Mouse (Mus musculus) cerebellum, postnatal 25 days (tissue): ENCODE results near the gene Hap1.
"Not testable (repeated sequence)": the region's sequence is repeated elsewhere in the genome, so short reads cannot be mapped to it uniquely, and the experiment has no call there.

ENCODE experiments used
- DNase-seq, 2 experiments: peaks; one replicate each; pipeline ENCODE4 v3.0.0; 2021; ENCODE audit warnings: mixed read lengths in 2 of 2

Hap1 gene

DNA sequence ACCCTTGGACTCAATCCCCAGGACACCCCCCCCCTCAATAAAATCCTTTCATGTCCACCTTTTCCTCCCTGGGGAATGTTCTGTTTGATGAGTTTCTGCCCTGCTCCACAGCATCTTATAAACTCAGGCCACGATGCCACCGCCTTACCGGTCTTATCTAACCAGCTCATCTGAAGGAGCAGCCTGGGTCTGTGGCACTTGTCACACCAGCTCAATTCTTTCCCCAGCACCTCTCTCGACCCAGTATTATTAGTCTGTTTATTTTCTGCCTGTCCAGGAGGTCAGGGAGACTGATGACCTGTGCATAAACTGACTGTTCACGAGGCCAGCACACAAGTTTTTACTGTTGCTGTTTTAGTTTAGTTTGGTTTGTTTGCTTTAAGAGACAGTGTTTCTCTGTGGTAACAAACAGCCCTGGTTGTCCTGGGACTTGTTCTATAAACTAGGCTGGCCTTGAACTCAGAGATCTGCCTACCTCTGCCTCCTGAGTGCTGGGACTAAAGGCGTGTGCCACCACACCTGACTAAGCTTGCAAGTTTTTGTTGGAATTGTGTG is 38.0 kb downstream of the Hap1 start:
- DNase-seq, result no peak

DNA sequence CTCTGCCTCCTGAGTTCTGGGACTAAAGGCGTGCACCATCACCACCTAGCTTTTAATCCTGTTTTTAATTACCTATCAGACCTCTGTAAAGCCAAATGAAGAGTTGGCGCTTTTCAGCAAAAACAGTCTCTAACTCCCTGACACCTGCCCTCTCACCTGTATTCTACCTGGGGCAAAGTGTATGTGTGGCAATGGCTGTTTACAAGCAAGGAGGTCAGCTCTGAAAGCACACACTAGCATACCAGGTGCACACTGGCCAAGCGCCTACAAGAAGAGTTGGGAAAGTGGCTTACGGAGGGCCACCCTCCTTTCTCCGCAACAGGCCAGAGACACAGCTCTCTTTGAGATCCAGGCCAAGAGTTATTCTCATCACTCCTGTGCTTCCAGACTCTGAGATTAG is 40.5 kb downstream of the Hap1 start:
- no peak for DNase-seq

DNA sequence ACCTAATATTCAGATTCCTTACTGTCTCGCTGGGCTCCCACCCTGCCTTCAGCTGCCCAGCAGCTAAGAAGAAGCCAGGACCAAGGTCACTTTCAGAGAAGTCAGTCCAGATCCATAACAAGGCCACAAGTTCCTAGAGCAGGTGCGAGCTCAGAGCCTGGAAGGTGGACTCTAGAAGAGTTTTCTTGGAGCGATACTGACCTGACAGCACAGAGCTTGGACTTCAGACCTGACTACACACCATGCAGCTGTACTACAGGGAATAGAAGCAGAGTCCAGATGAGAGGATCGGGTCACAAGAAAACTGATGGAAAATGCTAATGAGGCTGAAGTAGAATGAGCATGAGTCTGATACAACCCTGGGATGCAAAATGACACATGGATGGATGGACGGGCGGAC is 42.5 kb downstream of the Hap1 start:
- DNase-seq, result no peak

DNA sequence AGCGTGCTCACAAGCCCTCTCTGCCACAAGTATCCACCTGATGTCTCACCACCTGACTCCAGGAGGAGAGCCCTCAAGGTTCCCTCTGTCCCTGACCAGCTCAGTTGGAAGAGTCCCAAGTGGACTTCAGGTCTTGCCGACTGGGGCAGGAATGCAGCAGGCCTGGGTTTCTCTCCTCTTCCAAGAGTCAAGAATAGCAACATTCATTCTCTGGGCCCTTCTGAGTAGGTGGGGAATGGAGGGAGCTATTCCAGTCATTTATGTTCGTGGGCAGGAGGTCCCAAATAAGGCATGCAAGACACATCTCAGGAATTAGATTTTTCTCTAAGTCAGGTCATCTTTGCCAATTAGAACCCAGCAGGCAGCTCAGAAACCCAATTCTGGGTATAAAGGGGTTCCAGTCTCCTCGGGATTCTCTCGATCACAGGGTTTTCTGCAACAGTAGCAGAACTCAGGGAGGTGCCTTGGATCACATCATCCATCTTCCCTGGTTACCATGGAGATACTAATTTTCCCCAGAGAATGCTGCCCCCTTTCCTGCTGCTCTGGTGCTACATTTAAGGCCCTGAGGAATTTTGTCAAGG is 43.7 kb downstream of the Hap1 start:
- DNase-seq, result peak in 1 of 2 experiments; percentile 28

DNA sequence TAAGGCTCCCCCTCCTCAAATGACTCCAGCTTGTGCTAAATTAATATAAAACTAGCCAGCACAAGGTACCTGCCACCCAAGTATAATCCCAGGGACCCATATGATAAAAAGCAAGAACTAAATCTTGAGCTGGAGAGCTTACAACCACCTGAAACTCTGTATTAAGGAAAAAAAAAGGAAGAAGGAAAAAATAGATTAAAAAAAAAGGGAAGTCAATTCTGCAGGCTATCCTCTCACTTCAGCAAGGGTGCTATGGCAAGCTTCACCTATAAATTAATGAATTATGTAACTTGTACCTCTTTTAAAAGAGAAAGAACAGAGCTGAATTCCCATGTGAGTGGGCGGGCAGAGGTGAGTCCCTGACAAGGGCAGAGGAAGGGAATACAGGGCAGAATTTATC is 44.3 kb downstream of the Hap1 start:
- DNase-seq, result no peak

DNA sequence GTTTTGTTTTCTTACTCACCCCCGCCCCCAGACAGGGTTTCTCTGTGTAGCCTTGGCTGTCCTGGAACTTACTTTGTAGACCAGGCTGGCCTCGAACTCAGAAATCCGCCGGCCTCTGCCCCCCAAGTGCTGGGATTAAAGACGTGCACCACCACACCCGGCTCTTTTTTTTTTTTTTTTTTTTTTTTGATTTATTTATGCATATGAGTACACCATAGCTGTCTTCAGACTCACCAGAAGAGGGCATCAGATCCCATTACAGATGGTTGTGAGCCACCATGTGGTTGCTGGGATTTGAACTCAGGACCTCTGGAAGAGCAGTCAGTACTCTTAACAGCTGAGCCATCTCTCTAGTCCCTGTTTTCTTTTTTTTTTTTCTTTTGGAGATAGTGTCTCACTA is 47.3 kb downstream of the Hap1 start:
- not testable (repeated sequence) for DNase-seq

DNA sequence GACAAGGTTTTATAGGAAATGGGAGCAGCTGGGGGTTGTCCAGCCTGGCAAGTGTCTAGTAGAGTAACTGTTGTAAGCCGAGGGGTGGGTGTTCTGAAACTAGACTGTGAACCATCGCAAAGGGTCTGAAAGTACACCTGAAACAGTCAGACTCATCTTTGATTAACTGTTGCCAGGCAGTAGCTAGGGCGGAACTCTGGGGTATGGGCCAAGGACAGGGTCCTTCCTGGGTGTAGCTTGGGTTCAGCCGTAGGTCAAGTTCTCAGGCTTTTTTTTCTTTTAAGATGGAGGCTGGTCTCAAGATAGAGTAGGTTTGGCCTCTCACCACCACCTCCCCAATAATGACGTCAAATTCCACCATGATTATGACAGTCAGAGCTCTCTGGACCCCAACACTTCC is 48.0 kb downstream of the Hap1 start:
- no peak for DNase-seq

DNA sequence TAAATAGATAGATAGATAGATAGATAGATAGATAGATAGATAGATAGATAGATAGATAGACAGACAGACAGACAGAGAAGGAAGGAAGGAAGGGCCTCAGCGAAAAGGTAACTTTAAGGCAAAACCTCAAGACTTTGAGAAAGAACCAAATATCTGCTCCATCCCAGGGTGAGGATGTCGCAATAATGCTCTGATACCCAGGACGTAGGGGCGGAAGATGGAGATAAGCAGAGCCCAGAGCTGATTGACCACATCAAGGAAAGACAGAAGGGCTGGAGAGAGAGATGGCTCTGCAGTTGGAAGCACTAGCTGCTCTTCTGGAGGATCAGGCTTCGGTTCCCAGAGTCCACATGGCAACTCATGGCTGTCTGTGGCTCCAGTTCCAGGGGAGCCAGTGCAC is 54.6 kb downstream of the Hap1 start:
- no peak for DNase-seq

DNA sequence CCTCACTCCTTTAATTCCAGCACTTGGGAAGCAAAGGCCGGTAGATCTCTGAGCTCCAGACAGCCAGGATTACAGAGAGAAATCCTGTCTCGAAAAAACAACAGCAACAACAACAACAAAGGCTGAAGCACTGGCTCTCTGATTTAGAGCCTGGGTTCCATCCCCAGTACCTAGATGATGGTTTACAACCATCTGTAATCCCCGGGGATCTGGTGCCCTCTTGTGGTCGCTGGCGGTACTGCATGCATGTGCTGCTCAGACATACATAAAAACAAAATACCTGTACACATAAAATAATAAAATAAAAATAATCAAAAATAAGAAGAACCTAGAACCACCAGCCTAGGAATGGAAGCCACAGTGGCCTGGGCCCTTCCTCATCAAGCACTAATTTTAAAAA is 55.6 kb downstream of the Hap1 start:
- DNase-seq, result peak; percentile 73 to 86

DNA sequence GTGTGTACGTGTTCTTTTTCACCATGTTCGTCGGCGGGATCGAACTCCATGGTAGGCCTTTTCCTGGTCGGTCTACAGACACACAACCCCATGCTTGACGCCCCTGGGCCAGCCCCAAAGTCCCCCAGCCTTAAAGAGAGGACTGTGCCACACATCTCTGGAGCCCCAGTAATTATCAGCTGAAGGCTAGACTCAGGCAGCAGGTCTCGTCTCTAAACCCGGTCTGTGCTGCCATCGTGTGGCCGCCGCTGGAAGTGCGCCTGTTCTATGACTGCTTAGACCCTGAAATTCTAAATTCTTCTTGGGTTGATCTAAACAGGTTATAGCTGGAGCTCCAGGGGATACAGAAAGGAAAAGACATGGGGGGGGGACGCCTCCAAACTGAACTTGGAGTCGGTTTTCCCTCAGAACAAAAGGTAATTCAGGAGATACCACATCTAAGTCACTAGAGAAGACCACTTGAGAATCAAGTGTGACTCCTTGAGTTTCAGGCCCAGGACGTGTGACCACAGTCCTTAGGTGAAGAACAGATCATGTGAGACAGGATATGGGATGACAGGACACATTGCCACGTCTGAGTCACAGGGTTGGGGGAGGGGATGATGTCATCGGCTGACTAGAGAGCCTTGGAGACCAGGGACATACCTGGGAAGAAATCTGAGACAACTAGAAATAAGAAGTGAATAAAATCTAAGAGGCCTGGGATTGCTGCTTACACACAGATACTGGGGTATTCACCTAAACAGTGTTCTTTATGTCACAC is 57.5 kb downstream of the Hap1 start:
- DNase-seq, result peak; percentile 89 to 93

DNA sequence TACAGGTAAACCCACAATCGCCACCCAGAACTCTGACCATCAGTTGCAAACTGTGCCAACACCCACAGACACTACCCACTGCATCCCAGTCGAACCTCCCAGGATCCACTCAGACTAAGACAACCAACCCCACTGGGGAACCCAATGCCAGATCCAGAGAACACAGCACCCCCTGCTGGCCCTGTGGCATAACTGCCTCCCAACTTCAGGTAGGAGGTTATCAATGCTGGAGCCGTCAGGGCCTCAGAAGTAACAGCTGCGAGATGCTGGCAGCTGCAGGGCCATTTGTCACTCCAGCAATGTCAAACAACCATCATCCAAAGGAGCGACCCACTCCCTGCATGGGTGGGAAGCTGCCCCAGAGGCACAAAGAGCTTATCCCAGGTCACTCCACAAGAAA is 58.1 kb downstream of the Hap1 start:
- peak; percentile 16 to 31 for DNase-seq
